Mouse (Mus musculus): Measurements from ENCODE around the gene Olfr578. TPM values are rescaled to one million over a fixed set of nuclear protein-coding genes. Genes with fewer than 3 reads are reported as not detected.

Olfr578 gene
- polyA plus RNA-seq, 1 experiment from 2014 or later: not detected

DNA sequence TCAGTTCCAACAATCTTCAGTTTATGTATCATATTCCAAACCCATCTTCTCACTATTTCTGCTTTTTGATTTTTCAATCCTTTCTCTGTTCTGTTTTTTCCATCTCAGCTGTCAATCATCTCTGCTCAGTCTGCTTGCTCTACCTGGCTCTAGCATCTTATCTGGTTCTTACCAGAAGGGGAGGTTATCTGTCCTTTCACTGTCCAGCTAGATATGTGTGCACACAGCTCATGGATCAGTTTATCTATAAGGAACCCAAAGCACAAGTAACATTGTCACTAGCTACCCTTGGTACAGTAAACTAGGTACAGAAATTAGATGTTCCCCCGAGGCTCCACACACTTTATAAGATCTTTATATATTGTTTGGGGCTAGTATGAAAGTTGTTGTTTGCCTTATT is 45.7 kb downstream of the Olfr578 start:
- H3K4me1 ChIP-seq (ENCODE audit: control insufficient read depth, insufficient read depth, low read length): no peaks in the 10 kb centered on the region
- no peak for ATAC-seq (ENCODE audit: insufficient read depth, low FRiP score)
- H3K27me3 ChIP-seq (ENCODE audit: control insufficient read depth, insufficient read depth, low read length): no peaks in the 10 kb centered on the region
- H3K27ac ChIP-seq (ENCODE audit: low read length): no peak overlapping the region
- no peak overlapping the region for H3K9ac ChIP-seq (ENCODE audit: low read length)
- no peak overlapping the region for H3K4me2 ChIP-seq (ENCODE audit: low read depth, low read length)
- whole genome bisulfite sequencing: 84% methylated on average over 1 of the region's 1 CpGs
- H3K4me3 ChIP-seq (replicated peaks; ENCODE audit: low read length): no peak overlapping the region
- no peaks in the 10 kb centered on the region for H3K36me3 ChIP-seq (ENCODE audit: control insufficient read depth, insufficient read depth, low read length)
- H3K9me3 ChIP-seq (replicated peaks; ENCODE audit: control insufficient read depth, low read length): no peaks in the 10 kb centered on the region

- no peaks in the 10 kb centered on the region for H3K36me3 ChIP-seq (ENCODE audit: control insufficient read depth, insufficient read depth, low read length)
- no peak within 1 kb of the TSS for H3K9ac ChIP-seq (ENCODE audit: low read length)
- H3K4me3 ChIP-seq (replicated peaks; ENCODE audit: low read length): no peak within 1 kb of the TSS
- 73% methylated on average over 2 of the region's 2 CpGs for WGBS
- H3K9me3 ChIP-seq (replicated peaks; ENCODE audit: control insufficient read depth, low read length): no peaks in the 10 kb centered on the region
- H3K27ac ChIP-seq (ENCODE audit: low read length): no peak within 1 kb of the TSS
- no peaks in the 10 kb centered on the region for H3K27me3 ChIP-seq (ENCODE audit: control insufficient read depth, insufficient read depth, low read length)
- no peak within 1 kb of the TSS for H3K4me2 ChIP-seq (ENCODE audit: low read depth, low read length)
- H3K4me1 ChIP-seq (ENCODE audit: control insufficient read depth, insufficient read depth, low read length): no peaks in the 10 kb centered on the region
- ATAC-seq (ENCODE audit: insufficient read depth, low FRiP score): no peak
Measured at GRCm38 (mm10) chr7:102942475-102942874, 46.6 kb downstream of the Olfr578 start, which contains the start of gene Olfr573-ps1. TSS of gene Olfr573-ps1 (minus strand) at chr7:102942575.

Other genes with a start within 250 kb of the Olfr578 start
- gene Olfr560, start 230.0 kb downstream of the Olfr578 start, polyA plus RNA-seq (2015; fragmentation: Nextera tagmentation; extraction: Ambion mirVana): not detected in 2 replicates
- 0.34 and 0.72 TPM in 2 replicates for gene Olfr78, start 229.9 kb downstream of the Olfr578 start, polyA plus RNA-seq (2015; fragmentation: Nextera tagmentation; extraction: Ambion mirVana)
- gene Olfr561, start 218.1 kb downstream of the Olfr578 start, polyA plus RNA-seq (2015; fragmentation: Nextera tagmentation; extraction: Ambion mirVana): not detected in 2 replicates
- gene Olfr564, start 185.8 kb downstream of the Olfr578 start, polyA plus RNA-seq (2015; fragmentation: Nextera tagmentation; extraction: Ambion mirVana): not detected in 2 replicates
- not detected in 2 replicates for gene Olfr566, start 130.6 kb downstream of the Olfr578 start, polyA plus RNA-seq (2015; fragmentation: Nextera tagmentation; extraction: Ambion mirVana)
- not detected in 2 replicates for gene Olfr568, start 112.2 kb downstream of the Olfr578 start, polyA plus RNA-seq (2015; fragmentation: Nextera tagmentation; extraction: Ambion mirVana)
- gene Olfr569, start 98.4 kb downstream of the Olfr578 start, polyA plus RNA-seq (2015; fragmentation: Nextera tagmentation; extraction: Ambion mirVana): not detected in 2 replicates
- gene Olfr570, start 94.7 kb downstream of the Olfr578 start, polyA plus RNA-seq (2015; fragmentation: Nextera tagmentation; extraction: Ambion mirVana): not detected in 2 replicates
- gene Olfr571, start 71.8 kb downstream of the Olfr578 start, polyA plus RNA-seq (2015; fragmentation: Nextera tagmentation; extraction: Ambion mirVana): not detected in 2 replicates
- gene Olfr572, start 64.9 kb downstream of the Olfr578 start, polyA plus RNA-seq (2015; fragmentation: Nextera tagmentation; extraction: Ambion mirVana): not detected in 2 replicates
- gene Olfr573-ps1, start 46.7 kb downstream of the Olfr578 start, polyA plus RNA-seq (2015; fragmentation: Nextera tagmentation; extraction: Ambion mirVana): not detected in 2 replicates
- gene Olfr574, start 40.9 kb downstream of the Olfr578 start, polyA plus RNA-seq (2015; fragmentation: Nextera tagmentation; extraction: Ambion mirVana): not detected in 2 replicates
- not detected in 2 replicates for gene Olfr575, start 30.5 kb downstream of the Olfr578 start, polyA plus RNA-seq (2015; fragmentation: Nextera tagmentation; extraction: Ambion mirVana)
- gene Olfr576, start 26.7 kb downstream of the Olfr578 start, polyA plus RNA-seq (2015; fragmentation: Nextera tagmentation; extraction: Ambion mirVana): not detected in 2 replicates
- not detected in 2 replicates for gene Olfr577, start 13.4 kb downstream of the Olfr578 start, polyA plus RNA-seq (2015; fragmentation: Nextera tagmentation; extraction: Ambion mirVana)
- gene Olfr582, start 48.7 kb upstream of the Olfr578 start, polyA plus RNA-seq (2015; fragmentation: Nextera tagmentation; extraction: Ambion mirVana): not detected in 2 replicates
- gene Olfr583, start 62.0 kb upstream of the Olfr578 start, polyA plus RNA-seq (2015; fragmentation: Nextera tagmentation; extraction: Ambion mirVana): not detected in 2 replicates
- not detected in 2 replicates for gene Olfr584, start 92.6 kb upstream of the Olfr578 start, polyA plus RNA-seq (2015; fragmentation: Nextera tagmentation; extraction: Ambion mirVana)
- gene Olfr585, start 108.4 kb upstream of the Olfr578 start, polyA plus RNA-seq (2015; fragmentation: Nextera tagmentation; extraction: Ambion mirVana): not detected in 2 replicates
- gene Olfr586, start 136.3 kb upstream of the Olfr578 start, polyA plus RNA-seq (2015; fragmentation: Nextera tagmentation; extraction: Ambion mirVana): not detected in 2 replicates
- gene Olfr588-ps1, start 151.6 kb upstream of the Olfr578 start, polyA plus RNA-seq (2015; fragmentation: Nextera tagmentation; extraction: Ambion mirVana): not detected in 2 replicates
- gene Olfr589, start 167.0 kb upstream of the Olfr578 start, polyA plus RNA-seq (2015; fragmentation: Nextera tagmentation; extraction: Ambion mirVana): not detected in 2 replicates
- gene Olfr591, start 189.0 kb upstream of the Olfr578 start, polyA plus RNA-seq (2015; fragmentation: Nextera tagmentation; extraction: Ambion mirVana): not detected in 2 replicates
- not detected in 2 replicates for gene Olfr592, start 195.5 kb upstream of the Olfr578 start, polyA plus RNA-seq (2015; fragmentation: Nextera tagmentation; extraction: Ambion mirVana)
- not detected in 2 replicates for gene Olfr593, start 222.5 kb upstream of the Olfr578 start, polyA plus RNA-seq (2015; fragmentation: Nextera tagmentation; extraction: Ambion mirVana)
- gene Olfr594, start 227.7 kb upstream of the Olfr578 start, polyA plus RNA-seq (2015; fragmentation: Nextera tagmentation; extraction: Ambion mirVana): not detected in 2 replicates